Mouse (Mus musculus) embryonic facial prominence, embryonic 15.5 days (tissue): ENCODE results near the gene 1700011M02Rik. TPM values are rescaled to one million over a fixed set of nuclear protein-coding genes. Genes with fewer than 3 reads are reported as not detected.

Experiments used
- polyA plus RNA-seq: library from polyadenylated mRNA; unstranded; fragments of >200 nt; fragmentation: Nextera tagmentation; extraction: Ambion mirVana; gene quantifications from 2 replicates; pipeline ENCODE4 v1.2.1, GENCODE M21; 2015

The 1700011M02Rik gene
- polyA plus RNA-seq, 1 experiment from 2014 or later, result not detected

Other genes starting within 250 kb of the 1700011M02Rik start
- gene Gm3880, start 221.9 kb upstream of the 1700011M02Rik start, polyA plus RNA-seq, result not detected in 2 replicates
- not detected in 2 replicates for gene Gm9112, start 201.3 kb upstream of the 1700011M02Rik start, polyA plus RNA-seq
- not detected in 2 replicates for gene Dmrtc1b, start 201.0 kb upstream of the 1700011M02Rik start, polyA plus RNA-seq
- gene Dmrtc1c1, start 105.9 kb upstream of the 1700011M02Rik start, polyA plus RNA-seq, result not detected in 2 replicates
- not detected in 2 replicates for gene Dmrtc1c2, start 54.3 kb upstream of the 1700011M02Rik start, polyA plus RNA-seq
- gene 1700031F05Rik, start 40.9 kb upstream of the 1700011M02Rik start, polyA plus RNA-seq, result not detected in 2 replicates
- gene Dmrtc1a, start 218 bp upstream of the 1700011M02Rik start, polyA plus RNA-seq, result 0.95 and 1.2 TPM in 2 replicates
- not detected in 2 replicates for gene 1700018G05Rik, start 19.5 kb downstream of the 1700011M02Rik start, polyA plus RNA-seq